Mouse (Mus musculus) frontal cortex, postnatal 36 days (tissue): ENCODE data around the gene Nudt12.

Source experiments
- DNase-seq, 2 experiments: peaks; one replicate each; pipeline ENCODE4 v3.0.0; 2022; ENCODE audit warnings: low spot score in 2 of 2

Nudt12 gene

GRCm38 (mm10) chr17:59013091-59013459 is at the start of gene Nudt12:
Gene Nudt12, minus strand, starts transcription at chr17:59013372.
- DNase-seq = peak; percentile 38 to 69

DNA sequence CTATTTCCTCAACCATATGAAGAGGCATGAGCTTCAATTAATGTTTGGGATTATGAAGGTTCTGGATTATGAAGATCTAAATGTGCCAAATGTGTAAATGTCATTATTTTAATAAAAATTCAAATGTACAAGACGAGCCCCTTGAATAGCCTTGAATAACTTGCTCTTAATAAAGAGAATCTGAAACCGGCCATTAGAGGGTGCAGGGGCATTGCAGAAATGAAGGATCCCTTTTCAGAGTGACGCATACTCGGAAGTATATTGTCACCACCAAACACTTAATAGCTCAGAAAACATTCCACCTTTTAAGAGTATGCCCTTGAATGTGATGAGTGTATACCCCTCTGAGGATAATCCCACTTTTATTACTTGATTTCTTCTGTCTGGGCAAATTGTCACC is 40.1 kb upstream of the Nudt12 start:
- no peak for DNase-seq

- DNase-seq = peak in 1 of 2 experiments; percentile 19
Measured at GRCm38 (mm10) chr17:59039754-59040153, 26.6 kb upstream of the Nudt12 start.

GRCm38 (mm10) chr17:59033445-59033844 is 20.3 kb upstream of the Nudt12 start:
- no peak for DNase-seq

DNA sequence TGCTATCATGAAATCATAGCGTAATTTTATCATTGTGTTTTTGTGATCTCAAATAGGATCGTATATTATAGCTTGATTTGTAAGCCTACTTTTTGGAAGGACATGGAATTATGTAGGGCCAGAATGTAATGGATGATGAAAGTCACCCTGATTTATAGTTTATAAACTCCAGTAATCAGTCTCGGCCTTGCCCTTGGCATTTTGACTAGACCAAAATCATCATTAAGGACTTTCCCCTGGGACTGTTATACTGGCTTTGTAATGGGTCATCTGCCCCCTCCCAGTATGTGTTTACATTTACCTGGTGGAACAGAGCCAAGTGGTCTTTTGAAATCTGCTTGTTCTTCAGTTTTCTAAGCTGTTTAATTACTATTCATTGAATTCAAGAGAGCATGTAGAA is 13.2 kb upstream of the Nudt12 start:
- no peak for DNase-seq

GRCm38 (mm10) chr17:59024502-59024901 is 11.3 kb upstream of the Nudt12 start:
- DNase-seq = no peak

DNA sequence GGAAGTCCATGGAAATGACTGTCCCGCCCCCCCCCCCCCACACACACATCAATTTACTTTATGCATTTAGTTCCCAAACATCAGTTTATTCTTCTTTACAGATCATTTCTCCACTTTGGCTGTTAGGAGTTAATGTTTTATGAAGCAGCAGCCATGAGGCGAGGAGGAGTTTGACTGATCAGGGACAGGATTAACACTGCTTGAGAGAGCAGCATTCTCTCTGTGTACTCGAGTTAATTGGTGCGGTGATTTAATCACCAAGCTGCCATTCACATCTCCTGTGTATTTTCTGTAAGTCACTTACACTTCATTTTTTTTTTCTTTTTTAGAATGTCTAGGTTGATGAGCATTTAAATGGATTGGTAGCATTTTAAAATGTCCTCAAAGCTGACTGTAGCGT is 10.8 kb upstream of the Nudt12 start:
- no peak for DNase-seq

DNA sequence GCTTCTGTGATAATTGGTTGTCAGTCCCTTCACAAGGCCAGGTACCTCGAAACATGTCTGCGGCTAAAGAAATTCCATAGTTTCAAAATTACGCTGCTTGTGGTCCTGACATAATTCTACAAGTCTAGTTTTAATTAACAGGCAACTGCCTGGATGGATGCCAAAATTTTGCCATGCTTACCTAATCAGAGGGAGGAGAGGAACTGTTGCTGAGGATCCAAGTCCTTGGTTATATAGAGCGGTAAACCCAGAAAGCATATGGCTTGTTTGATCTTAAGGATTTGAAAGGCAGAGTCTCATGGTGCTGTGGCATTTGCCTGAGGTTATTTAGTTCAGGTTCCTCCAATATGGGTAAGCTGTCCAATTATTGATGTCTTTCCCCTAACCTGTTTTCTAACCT is 5.5 kb upstream of the Nudt12 start:
- DNase-seq = no peak

DNA sequence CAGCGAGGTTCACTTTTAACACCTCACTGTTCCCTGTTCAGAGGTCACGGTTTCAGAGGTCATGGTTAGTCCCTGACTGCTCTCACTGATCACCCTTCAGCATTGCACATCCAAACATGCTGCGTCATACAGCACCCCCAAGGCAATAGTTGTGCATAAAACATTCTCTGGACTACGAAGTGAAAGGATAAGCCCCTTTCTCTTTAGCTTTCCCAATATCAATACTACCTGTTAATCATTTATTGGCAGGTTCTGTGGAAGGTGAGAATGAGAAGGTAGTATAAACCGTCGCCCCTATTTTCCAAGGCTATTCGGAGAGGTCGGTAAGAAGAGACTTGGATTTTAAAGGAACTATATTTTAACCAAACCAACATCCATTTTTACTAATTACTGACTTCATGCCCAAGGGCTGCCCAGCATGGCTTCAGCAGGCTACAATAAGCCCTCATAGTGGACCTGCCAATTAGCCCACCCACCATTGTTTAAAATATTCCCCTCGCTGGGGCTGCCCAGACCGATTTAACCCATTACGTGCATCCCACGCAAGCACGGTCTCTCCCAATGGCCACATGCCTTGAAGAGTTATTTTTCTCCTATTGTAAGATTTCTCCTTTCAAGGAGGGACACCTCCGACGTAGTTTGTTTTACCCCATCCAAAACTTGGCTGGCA is 616 bp downstream of the Nudt12 start:
- peak in 1 of 2 experiments; percentile 5 for DNase-seq

DNA sequence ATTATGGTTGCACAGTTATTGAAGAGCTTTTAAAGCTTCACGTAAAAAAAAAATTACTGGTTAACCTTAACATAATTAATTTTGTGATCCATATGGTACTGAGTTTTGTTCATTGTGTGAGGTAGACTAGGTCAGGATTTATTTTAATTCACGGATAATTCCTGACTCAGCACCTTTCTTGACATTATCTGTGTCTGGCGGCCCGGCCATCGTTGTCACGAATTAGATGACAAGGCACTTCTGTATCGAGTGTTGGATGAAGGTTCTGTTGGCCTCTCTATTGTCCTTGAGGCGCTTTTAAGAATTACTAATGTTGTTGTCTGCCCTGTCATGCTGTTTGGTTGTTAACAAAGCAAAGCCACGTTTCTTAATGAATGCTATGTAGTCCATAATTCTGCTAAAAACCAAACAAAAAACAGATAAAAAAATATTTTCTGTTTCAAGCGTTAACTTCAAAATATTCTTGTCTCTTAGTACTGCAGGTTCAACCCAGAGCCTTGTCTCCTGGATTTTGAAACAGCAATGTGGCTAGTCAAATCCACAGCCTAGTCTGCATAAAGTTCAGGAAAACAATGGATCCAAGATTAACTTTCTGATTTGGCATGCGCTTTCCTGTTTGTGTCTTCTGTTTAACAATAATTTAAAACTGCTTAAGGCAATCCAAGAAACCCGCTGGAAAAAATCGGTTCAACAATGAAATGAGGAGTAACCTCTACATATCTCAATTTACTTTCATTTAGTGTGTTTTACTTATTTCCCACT is 1.4 kb downstream of the Nudt12 start:
- DNase-seq = no peak

GRCm38 (mm10) chr17:58991275-58991674 is 21.9 kb downstream of the Nudt12 start, which contains the start of gene Pdzph1:
Gene Pdzph1, minus strand, starts transcription at chr17:58991375.
- DNase-seq = no peak

GRCm38 (mm10) chr17:58973237-58973636 is 39.9 kb downstream of the Nudt12 start:
- DNase-seq = no peak

DNA sequence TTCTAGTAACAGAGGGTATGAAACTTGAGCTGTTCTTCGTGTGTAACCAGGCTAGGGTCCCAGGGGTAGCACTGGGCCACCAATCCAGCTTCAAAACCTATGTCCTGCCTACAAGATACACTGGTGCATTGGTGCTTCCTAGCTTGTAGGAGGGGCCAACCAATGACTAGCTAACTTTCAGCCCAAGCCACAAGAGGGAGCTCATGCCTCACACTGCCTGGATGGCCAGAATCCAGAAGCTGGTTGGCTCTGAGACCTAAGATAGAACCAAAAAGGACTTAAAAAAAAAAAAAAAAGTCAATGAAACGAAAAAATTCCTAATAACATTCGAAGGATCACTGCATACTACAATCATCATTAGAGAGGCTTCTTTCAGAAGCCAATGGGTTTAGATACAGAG is 53.3 kb downstream of the Nudt12 start:
- peak; percentile 31 to 52 for DNase-seq

DNA sequence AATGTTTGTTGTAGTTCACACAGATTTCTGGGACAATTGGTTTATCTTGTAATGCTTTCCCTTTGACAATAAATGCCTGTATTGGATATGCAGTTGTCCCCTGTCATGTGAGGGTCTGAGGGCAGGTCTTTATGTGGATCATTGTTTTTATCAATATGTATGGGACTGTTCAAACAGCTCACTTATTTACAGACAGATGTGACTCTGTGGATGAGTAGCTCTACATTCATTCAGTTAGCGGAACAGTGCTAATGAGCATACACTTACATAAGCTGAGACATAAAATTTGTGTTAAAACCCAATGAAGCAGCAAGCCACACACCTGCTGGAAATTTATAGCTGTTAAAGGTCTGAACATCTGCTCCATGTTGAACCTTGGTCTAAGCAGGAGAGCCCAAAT is 56.1 kb downstream of the Nudt12 start:
- no peak for DNase-seq
